Mouse (Mus musculus) testis, postnatal 14 days (tissue): Measurements from ENCODE around the gene Hace1.
"Not testable (repeated sequence)": the region's sequence is repeated elsewhere in the genome, so short reads cannot be mapped to it uniquely, and the experiment has no call there.

ENCODE experiments used
- DNase-seq: peaks from one replicate; pipeline ENCODE4 v3.0.0; 2021; ENCODE audit warnings: low spot score

The Hace1 gene

GRCm38 (mm10) chr10:45577731-45578297, at the start of gene Hace1:
Hace1 (plus strand) TSS chr10:45577829.
- peak; percentile 88 for DNase-seq

GRCm38 (mm10) chr10:45537334-45537733, 40.3 kb upstream of the Hace1 start:
- DNase-seq = not testable (repeated sequence)

GRCm38 (mm10) chr10:45542726-45543125, 34.9 kb upstream of the Hace1 start:
- DNase-seq = no peak

GRCm38 (mm10) chr10:45546799-45547198, 30.8 kb upstream of the Hace1 start:
- no peak for DNase-seq

DNA sequence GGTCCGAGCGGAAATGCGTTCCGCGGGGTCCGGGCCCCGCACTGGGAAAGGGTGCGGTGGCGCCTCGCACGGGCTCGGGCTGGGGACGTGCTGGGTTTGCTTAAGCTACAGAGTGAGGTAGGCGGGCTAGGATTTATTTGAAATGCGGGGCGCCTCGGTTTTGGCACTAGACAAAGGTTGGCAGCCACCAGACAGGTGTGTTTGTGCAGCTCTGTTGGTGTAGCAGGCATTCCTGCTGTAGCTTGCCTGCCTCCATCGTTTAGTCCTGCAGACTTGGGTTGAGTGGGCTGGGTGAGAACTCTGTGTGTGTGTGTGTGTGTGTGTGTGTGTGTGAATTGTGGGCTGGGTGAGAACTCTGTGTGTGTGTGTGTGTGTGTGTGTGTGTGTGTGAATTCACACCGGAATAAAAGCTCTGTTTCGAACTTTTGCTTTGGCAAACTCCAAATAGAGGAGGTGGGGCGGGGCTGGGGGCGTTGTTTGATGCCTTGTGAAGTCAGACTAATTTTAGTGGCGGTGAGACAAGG, 731 bp downstream of the Hace1 start:
- DNase-seq = no peak

- no peak for DNase-seq
These were observed 5.7 kb downstream of the Hace1 start for GRCm38 (mm10) chr10:45583310-45583709.

DNA sequence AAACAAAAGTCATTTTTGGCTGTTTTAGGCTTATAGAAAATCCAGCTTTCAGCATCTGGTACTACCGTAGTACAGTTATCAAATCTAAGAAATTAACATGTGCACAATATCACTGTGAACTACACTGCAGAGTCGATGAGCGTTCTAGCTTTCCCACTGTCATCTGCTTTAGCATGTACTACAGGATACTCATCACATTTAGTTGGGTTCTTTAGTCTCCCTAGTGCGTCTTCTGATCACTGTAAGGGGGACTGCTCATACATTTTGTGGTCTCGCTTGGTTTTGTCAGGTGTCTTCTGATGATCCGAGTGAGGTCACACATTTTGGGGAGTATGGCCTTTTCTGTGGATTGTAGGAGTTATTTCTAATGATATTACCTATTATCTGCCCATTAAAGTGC, 6.2 kb downstream of the Hace1 start:
- DNase-seq = no peak

GRCm38 (mm10) chr10:45584311-45585102, 6.9 kb downstream of the Hace1 start:
- DNase-seq = no peak

GRCm38 (mm10) chr10:45605853-45606252, 28.2 kb downstream of the Hace1 start:
- no peak for DNase-seq

DNA sequence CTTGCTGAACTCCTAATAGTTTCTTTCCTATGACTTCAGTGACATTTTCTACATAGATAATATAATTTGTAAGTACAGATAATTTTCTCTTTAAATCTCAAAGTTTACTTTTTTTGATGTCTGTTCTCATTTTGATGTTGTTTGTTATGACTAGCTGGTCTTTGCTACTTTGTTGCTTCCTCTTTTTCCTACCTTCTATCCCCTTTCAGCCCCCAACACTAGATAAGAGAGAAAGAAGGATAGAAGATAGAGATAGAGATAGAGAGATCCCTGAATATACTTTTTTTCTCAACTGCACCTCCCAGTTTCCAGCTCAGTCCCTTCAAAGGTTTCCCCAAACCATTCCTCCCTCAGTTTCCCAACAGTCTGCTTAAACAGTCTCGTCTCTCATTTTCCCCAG, 33.1 kb downstream of the Hace1 start:
- DNase-seq = no peak

DNA sequence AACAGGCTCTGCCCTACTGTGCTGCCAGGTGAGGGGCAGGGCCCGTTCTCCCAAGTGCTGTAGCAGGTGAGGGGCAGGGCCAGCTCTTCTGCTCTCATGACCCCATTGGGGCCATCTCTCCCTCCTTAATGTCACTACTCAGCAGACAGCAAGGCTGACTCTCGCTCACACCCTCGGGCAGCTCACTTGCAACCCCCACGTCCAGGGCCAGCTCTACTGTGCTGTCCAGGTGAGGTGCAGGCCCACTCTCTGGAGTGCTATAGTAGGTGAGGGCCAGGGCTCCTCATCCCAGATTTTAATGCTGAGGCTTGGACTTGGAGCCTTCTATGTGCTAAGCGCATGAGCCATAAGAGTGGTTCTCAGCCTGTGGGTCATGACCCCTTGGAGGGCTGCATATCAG, 38.4 kb downstream of the Hace1 start:
- DNase-seq = no peak

DNA sequence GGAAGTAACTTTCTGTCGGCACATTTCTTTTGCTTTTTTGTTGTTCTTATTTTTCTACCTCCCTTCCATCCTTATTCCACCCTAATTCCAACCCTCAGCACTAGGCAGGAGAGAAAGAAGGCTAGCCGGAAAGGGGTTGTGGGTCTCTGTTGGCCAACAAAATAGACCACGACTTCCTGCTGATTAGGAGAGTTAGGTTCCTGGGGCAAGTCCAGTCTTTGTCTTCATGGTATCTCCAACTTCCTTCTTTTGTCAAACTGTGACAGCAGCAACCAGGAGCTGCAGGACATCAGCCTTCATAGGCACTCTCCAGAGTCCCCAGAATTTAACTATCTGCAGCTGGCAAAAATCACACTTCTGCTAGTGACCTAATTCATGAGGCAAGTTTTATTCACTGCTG, 41.4 kb downstream of the Hace1 start:
- DNase-seq = no peak

DNA sequence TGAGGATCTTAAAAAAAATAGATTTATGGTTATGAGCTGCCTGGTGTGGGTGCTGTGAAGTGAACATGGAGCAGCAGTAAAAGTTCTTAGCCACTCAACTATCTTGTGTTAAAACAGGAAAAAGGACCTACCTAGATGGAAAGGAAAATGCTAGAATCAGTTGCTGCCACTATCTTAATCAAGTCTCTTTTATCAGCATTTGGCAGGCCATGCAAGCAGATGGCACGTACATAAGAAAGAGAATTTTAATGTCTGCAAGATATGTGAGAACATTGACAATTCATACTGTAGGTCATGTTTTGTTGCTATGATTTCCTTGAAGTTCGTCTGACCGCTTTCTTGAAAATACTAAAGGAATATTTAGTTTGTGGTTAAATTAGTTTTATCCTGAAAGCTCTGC, 54.4 kb downstream of the Hace1 start:
- no peak for DNase-seq

- no peak for DNase-seq
These were observed 55.0 kb downstream of the Hace1 start for GRCm38 (mm10) chr10:45632641-45633040.

DNA sequence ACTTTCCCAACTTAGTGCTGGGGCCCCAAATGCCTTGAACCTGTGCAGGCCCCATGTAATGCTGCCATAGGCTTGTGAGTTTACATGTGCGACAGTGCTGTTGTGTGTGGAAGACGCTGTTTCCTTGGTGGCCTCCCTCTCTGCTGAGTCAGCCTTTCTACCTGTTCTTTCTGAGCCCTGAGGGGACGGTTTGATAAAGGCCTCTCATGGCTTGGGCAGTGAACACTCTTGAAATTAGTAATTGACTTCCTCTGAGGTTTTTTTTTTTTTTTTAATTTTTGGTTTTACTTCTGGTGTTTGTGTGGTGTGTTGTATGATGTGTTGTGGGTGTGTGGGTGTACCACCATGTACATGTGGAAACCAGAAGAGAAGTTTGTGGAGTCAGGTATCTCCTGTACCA, 57.6 kb downstream of the Hace1 start:
- DNase-seq = no peak

- no peak for DNase-seq
These were observed 62.1 kb downstream of the Hace1 start for GRCm38 (mm10) chr10:45639762-45640161.

- DNase-seq = no peak
These were observed 76.4 kb downstream of the Hace1 start for GRCm38 (mm10) chr10:45654026-45654425.

DNA sequence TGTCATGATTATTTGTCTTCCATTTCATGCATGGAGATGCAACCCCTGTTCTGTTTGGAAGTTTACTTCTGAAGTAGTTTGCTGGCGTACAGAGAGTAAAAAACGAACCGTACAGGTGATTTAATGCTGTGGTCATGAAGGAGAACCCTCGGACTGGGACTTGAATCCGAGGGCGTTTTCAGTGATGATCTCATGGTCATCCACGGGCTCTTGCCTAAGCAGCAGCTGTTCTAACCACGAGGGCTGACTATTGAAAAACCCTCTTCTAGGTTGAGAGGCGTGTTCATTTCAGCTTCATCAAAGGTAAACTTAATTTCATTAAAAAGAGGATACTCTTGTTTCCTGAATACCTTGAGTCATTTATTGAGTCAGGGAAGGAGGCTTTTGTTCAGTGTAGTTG, 84.4 kb downstream of the Hace1 start:
- DNase-seq = no peak

GRCm38 (mm10) chr10:45668266-45668665, 90.6 kb downstream of the Hace1 start:
- DNase-seq = no peak

DNA sequence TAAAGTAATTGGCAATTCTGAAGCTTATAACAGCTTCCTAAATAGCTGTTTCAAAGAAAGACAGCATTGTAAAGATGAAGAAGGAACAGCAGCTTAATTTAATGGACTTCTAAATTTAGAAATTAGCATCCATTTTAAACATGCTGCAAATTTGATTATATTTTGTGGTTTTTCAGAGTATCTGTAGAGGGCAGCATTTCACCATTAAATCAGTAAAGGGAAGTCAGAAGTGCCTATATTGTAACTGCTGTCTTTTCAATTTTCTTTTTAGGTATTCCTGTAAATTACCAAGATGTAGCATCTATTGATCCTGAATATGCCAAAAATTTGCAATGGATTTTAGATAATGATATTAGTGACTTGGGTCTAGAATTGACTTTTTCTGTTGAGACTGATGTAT, 99.2 kb downstream of the Hace1 start:
- DNase-seq = no peak

DNA sequence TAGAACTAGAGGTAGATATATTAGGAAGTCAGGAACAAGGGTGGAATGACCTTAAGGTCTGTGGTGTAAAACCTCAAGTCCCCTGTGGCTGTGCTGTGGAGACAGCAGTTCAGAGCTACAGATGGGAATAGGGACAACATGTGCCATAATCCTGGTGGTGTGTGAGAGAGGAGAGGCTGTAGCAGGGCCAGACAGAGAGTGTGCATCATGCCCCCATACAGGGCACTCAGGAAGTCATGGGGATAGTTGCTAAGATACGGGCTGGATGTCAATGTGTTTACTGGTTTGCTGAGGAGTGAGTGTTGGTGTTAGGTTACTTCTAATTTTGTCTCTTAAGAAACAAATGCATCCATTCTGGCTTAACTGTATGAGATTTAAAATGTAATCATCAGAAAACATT, 108.6 kb downstream of the Hace1 start:
- no peak for DNase-seq

DNA sequence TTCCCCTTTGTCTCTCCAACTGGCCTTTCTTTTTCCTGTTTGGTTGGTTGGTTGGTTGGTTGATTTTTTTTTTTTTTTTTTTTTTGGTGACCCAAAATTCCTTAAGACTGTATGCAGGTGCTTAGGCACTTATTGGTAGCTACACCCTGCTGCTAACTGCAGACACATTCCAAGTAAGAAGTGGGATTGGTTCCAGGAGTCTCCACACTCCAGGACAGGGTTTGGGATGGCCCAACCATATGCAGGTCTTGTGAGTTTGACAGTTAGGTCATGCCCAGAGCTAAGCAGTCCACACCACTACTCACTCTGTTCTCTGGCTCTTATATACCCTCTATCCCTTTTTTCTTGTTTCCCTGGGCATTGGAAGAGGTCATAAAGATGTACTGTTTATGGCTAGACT, 117.3 kb downstream of the Hace1 start:
- DNase-seq = no peak

DNA sequence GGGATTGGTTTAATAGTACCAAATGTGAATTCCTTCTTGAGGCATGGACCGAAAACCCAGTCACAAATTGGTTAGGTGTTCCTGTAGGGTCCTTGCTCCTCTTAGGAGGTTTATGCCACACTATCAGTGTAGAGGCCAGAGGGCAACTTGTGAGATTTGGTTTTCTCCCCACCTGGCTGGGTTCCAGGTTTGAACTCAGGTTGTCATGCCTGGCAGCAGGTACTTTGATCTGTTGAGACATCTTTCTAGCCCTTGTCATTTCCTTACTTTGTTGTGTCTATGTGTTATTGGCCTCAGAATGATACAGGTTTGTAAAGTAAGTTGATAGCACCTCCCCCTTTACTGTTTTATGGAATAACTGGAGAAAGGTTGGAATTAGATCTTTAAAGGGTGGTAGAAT, 117.9 kb downstream of the Hace1 start:
- DNase-seq = no peak

DNA sequence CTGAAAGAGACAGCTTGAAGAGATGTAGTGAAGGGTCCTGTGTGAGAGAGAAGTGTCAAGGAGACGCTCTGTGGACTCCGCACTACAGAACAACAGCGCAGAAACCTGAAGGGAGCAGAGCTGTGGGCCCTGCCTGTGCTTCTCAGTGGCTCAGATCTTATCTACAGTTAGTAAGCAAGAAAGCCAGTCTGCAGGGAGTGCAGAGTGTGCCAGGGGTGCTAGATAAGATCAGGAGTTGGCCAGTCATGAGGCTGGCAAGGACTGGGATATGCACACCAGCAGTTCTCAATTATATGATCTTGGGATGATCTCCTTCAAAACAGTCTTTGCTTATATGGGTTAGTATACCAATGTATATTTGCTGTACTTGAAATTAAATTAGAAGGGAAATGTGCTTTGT, 121.3 kb downstream of the Hace1 start:
- no peak for DNase-seq
